ENCODE assay signal across 8 mouse cellular contexts in genomic region chr8:84256822-84257610, GRCm38 (mm10). TPM values are rescaled to one million over a fixed set of nuclear protein-coding genes. Genes with fewer than 3 reads are reported as not detected.
DNase-seq lines count a peak whose midpoint lies in the region; ATAC-seq and TF ChIP-seq lines count a peak whose summit lies in the region.

Mri1 (minus strand) TSS chr8:84257326.

- DNase-seq in cerebellum, postnatal 36 days, result peak; percentile 81 to 85
- DNase-seq in frontal cortex, postnatal 36 days (ENCODE audit: low spot score in 2 of 2), result peak; percentile 78 to 84
- DNase-seq in hindbrain, embryonic 14.5 days (ENCODE audit: low spot score), result peak; percentile 92
- peak; percentile 71 to 84 for DNase-seq in left cerebral cortex, adult 2 months (ENCODE audit: extremely low spot score in 1 of 2, low spot score in 2 of 2)
- DNase-seq in right cerebral cortex, adult 2 months (ENCODE audit: low spot score in 2 of 2), result peak; percentile 76 to 83
- DNase-seq in urinary bladder, postnatal 10 days (ENCODE audit: low spot score), result peak; percentile 33

- peaks cover 73% of the 10 kb centered on the region for H3K36me3 ChIP-seq in hindbrain, embryonic 14.5 days (replicated peaks; ENCODE audit: control insufficient read depth, insufficient read depth)

- H3K4me2 ChIP-seq in hindbrain, embryonic 14.5 days (replicated peaks), result peak within 1 kb of the TSS; percentile 96

- TF ChIP-seq CTCF in left cerebral cortex, adult 2 months (IDR thresholded peaks at IDR 0.05), result no peak; the same call in 1 of the 2 replicates

- ATAC-seq in activated CD4-positive, CD25-positive, alpha-beta regulatory T cell, adult 4 months, result peak; percentile 76
- peak; percentile 87 for ATAC-seq in hindbrain, embryonic 14.5 days (ENCODE audit: low FRiP score)
- peak; percentile 91 for ATAC-seq in megakaryocyte, adult 5-6 weeks (ENCODE audit: poor library complexity, severe bottlenecking)

- H3K9ac ChIP-seq in hindbrain, embryonic 14.5 days, result peak within 1 kb of the TSS; percentile 86

- no peaks in the 10 kb centered on the region for H3K27me3 ChIP-seq in hindbrain, embryonic 14.5 days (ENCODE audit: control insufficient read depth, insufficient read depth, low read length)

- WGBS in hindbrain, embryonic 14.5 days, result under 1% methylated on average over 64 of the region's 64 CpGs

- peak within 1 kb of the TSS; percentile 89 for H3K27ac ChIP-seq in hindbrain, embryonic 14.5 days
- peak within 1 kb of the TSS; percentile 93 for H3K27ac ChIP-seq in left cerebral cortex, adult 2 months

- H3K4me1 ChIP-seq in hindbrain, embryonic 14.5 days (replicated peaks; ENCODE audit: control insufficient read depth, insufficient read depth, low read length), result peaks cover 18% of the 10 kb centered on the region

- intact Hi-C loops in left cerebral cortex, adult 2 months (cut with DNase I), result loop anchor here (2.0 kb wide), 1 partner anchor 20 kb away; the partner anchor contains the start of gene Zswim4

- H3K4me3 ChIP-seq in hindbrain, embryonic 14.5 days (replicated peaks; ENCODE audit: low read length), result peak within 1 kb of the TSS; percentile 81
- peak within 1 kb of the TSS; percentile 70 for H3K4me3 ChIP-seq in left cerebral cortex, adult 2 months

- no peaks in the 10 kb centered on the region for H3K9me3 ChIP-seq in hindbrain, embryonic 14.5 days (ENCODE audit: control insufficient read depth, low read length)

RNA-seq across cellular contexts. Expression of gene Mri1, which starts in this region (rescaled TPM):
- polyA plus RNA-seq in activated CD4-positive, CD25-positive, alpha-beta regulatory T cell, adult 4 months (2017; shearing (Covaris generic)), result 10 to 100 TPM; 38.1 to 39.4 TPM
- polyA plus RNA-seq in hindbrain, embryonic 14.5 days (2014; fragmentation: Nextera tagmentation; extraction: Ambion mirVana), result 38.9 and 40.2 TPM in 2 replicates
- 10 to 100 TPM; 13.2 to 16.5 TPM for total RNA-seq in left cerebral cortex, adult 2 months (2021)
- total RNA-seq in megakaryocyte, adult 5-6 weeks (2015), result 11.6 and 13.5 TPM in 2 replicates
- total RNA-seq in megakaryocyte, adult 5-6 weeks (2017), result 4.0 and 4.9 TPM in 2 replicates

Comparison
In these comparisons a context has a peak if more than half of its experiments do, and no peak if none do; other contexts are left out.
1. Peak in every context shown above with its lines: DNase-seq, ATAC-seq, H3K4me3 ChIP-seq and H3K27ac ChIP-seq.
2. DNase-seq: peak in every context shown above with its lines; median percentile 92 in hindbrain, embryonic 14.5 days; 83 in cerebellum, postnatal 36 days; 81 in frontal cortex, postnatal 36 days; 80 in right cerebral cortex, adult 2 months; 78 in left cerebral cortex, adult 2 months; 33 in urinary bladder, postnatal 10 days.